Mouse (Mus musculus) layer of hippocampus, adult 2 months (tissue): ENCODE results near the gene Plppr3. TPM values are rescaled to one million over a fixed set of nuclear protein-coding genes. Genes with fewer than 3 reads are reported as not detected.
"Not testable (repeated sequence)": the region's sequence is repeated elsewhere in the genome, so short reads cannot be mapped to it uniquely, and the experiment has no call there.

Source experiments
- DNase-seq, 2 experiments: peaks; one replicate each; pipeline ENCODE4 v3.0.0; 2022; ENCODE audit warnings: low spot score in 2 of 2
- H3K27ac ChIP-seq: fragments of 200-600 bp; 2 replicates; pipeline ENCODE4 v1.8.1; 2022
- H3K4me3 ChIP-seq: fragments of 200-600 bp; 2 replicates; pipeline ENCODE4 v1.8.1; 2022; ENCODE audit warnings: mild to moderate bottlenecking
- CTCF ChIP-seq: fragments of 200-600 bp; conservative IDR thresholded peaks from 2 replicates; pipeline ENCODE4 v1.8.1; 2022; ENCODE audit warnings: antibody characterized with exemption, mild to moderate bottlenecking, moderate library complexity
- total RNA-seq, 2 experiments: library from RNA; stranded (reverse); gene quantifications; 2 replicates each; pipeline ENCODE4 v1.2.3; 2021

Gene Plppr3
- total RNA-seq, 2 experiments from 2014 or later = 33.7 to 37.1 TPM

DNA sequence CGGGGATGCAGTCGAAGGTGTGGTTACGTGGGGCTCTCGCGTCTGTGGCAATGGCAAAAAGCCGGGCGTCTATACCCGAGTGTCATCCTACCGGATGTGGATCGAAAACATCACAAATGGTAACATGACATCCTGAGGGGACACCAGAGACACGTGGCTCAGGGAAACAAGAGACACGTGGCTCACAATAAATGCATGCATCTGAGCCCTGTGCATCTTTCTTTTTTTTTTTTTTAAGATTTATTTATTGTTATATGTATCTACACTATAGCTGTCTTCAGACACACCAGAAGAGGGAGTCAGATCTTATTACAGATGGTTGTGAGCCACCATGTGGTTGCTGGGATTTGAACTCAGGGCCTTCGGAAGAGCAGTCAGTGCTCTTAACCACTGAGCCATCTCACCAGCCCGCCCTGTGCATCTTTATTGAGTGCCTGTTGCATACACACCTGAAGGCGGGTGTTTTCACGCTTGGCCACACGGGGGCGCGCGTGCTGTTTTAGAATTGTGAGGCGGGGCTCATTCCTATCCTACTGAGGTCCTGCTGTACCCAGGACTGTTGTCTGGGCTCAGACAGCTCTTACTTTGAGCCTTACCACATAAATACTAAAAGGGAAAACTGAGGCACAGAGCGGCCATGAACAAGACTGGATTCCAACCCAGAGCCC lies 18.2 kb upstream of the Plppr3 start:
- peak; percentile 61 to 84 for DNase-seq
- not testable (repeated sequence) for H3K4me3 ChIP-seq, H3K27ac ChIP-seq
- TF ChIP-seq CTCF = peak; percentile 90

DNA sequence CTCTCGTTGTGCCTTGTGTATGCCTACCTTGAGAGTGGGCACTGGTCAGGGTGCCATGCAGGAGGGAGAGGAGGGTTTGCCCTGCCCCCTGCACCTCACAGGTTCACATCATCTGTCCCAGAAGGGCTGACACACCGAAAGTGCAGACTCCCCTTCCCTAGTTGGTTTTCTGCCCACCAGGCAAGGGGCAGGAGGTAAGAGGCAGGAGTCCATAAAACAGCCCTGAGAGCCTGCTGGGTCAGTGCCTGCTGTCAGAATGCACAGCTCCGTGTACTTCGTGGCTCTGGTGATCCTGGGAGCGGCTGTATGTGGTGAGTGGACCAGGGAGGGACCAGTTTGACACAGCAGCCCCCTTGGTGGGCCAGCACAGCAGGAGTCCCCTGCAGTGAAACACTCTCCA lies 16.2 kb upstream of the Plppr3 start, which contains the start of gene Cfd:
TSS of gene Cfd (plus strand) at position 184 of the 400 bp plus-strand sequence.
- no peak for TF ChIP-seq CTCF
- DNase-seq = no peak
- no peak within 1 kb of the TSS for H3K4me3 ChIP-seq

DNA sequence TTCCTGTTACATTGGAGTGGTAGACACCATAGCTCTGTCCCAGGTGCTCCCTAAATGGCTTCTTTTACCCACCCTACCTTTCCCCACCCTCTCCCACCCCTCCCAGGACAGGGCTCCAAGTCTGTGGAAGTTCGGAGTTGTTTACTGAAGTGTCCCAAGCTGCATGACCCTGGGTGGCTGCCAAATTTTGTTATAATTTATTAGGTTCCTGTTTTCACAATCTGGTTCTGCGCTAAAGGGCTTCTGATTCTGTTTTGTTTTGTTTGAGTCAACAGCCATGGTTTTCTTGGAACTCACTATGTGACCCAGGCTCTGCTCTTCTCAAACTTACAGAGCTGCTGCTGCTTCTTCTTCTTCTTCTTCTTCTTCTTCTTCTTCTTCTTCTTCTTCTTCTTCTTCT lies 15.0 kb upstream of the Plppr3 start:
- TF ChIP-seq CTCF = no peak
- H3K27ac ChIP-seq = no peak overlapping the region
- H3K4me3 ChIP-seq = no peak overlapping the region
- no peak for DNase-seq

More for the DNA sequence above, 16.2 kb upstream of the Plppr3 start, which contains the start of gene Cfd:
- H3K27ac ChIP-seq = no peak within 1 kb of the TSS

DNA sequence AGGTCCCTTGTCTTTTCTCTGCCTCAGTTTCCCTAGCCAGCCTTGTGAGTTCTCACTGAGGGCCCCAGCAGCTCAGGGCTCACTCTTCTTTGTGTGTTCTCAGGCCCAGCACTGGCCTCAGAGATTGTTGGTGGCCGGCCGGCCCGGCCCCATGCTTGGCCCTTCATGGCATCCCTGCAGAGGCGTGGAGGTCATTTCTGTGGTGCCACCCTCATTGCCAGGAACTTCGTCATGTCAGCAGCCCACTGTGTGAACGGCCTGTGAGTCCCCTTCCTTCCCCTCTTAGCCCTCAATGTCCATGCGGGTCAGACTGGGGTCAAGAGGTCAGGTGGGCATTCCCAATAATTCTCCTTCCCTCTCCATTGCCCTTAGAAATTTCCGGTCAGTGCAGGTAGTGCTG lies 12.2 kb upstream of the Plppr3 start:
- no peak for TF ChIP-seq CTCF
- DNase-seq = no peak
- H3K4me3 ChIP-seq = no peak overlapping the region
- H3K27ac ChIP-seq = no peak overlapping the region

DNA sequence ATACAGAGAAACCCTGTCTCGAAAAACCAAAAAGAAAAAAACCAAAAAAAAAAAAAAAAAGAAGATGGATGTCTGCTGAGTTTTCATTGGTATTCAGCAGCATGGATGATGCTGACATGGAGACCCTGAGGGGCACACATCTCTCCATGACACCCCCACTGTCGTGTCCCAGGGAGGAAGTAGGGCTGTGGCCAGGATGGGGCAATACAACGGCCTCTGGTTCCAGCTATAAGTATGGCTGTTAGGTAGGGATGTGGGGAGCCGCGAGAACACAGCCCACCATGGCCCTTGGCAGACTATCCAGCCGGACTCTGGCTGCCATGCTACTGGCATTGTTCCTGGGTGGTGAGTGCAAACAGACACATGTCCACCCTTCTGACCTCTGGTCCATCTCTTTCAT lies 11.6 kb upstream of the Plppr3 start, which contains the start of gene Elane:
TSS of gene Elane (plus strand) at position 194 of the 400 bp plus-strand sequence.
- DNase-seq = no peak
- Histone ChIP-seq H3K27ac (no peak within 1 kb of the TSS), H3K4me3 (no peak within 1 kb of the TSS)
- no peak for TF ChIP-seq CTCF

DNA sequence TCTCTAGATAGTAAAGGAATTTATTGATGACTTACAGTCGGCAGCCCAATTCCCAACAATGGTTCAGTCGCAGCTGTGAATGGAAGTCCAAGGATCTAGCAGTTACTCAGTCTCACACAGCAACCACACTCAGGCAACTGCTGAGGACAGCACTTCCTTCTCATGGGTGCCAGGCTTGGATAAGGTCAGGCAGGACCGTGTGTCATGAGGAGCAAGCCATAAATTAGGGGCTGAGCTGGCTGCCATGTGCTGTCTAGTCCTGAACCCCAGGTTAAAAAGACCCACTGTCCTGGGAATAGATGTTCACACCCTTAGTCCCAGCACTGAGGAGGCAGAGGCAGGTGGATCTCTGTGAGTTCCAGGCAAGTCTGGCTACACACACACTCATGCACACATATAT lies 10.5 kb upstream of the Plppr3 start:
- H3K4me3 ChIP-seq, DNase-seq, H3K27ac ChIP-seq: not testable (repeated sequence)

DNA sequence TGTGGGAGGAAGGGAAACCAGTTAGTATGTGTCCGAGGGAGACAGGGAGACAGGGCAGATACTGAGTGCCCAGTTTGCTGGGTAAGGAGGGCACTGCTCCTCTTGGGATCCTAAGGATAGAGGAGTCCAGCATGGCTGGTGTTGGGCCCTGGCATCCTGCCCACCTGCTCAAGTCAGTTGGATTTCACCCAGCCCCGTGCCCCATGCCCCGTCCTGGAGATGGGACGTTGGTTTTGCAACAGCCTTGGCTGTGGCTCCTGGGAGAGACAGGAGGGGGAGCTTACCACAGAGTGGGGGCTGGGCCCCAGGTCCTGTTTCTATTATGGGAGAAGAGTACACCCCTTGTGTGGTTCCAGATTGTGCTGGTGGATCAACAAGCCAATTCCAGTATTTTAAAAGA lies 10.0 kb upstream of the Plppr3 start:
- H3K27ac ChIP-seq = no peak overlapping the region
- H3K4me3 ChIP-seq = no peak overlapping the region
- DNase-seq = no peak
- TF ChIP-seq CTCF = no peak

DNA sequence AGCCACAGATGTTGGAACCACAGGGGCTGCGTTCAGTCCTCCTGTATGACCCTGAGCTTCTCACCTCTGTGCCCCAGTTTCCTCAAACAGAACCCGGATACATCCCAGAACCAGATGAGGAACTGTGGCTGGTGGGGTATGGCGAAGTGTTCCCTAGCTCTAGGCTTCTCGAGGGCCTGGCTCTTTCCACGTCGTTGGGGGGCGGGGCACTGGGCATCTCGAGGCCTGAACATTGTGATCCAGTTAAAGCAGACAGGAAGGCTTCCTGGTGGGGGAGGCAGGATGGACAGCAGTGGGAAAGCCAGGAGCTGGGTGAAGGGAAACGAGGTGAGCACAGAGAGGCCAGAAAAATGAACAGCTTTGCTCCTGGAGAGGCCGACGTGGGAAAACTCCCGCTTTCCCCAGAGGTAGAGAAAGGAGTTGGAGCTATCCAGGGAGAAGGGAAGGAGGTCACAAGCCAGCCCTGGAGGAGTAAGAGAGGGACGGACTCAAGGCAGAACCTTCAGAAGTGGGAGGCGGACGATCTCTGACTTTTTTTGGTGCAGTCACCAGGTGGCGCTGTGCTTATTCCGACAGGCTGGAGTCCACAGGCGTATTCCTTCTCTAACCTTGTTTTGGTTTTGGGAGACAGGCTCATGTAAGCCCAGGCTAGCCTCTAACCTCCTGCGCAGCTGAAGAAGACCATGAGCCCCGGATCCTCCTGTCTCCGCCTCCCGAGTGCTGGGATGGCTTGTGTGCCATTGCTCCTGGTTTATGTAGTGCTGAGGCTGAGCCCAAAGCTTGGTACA lies 9.1 kb upstream of the Plppr3 start:
- Histone ChIP-seq H3K4me3 (no peak overlapping the region), H3K27ac (no peak overlapping the region)
- DNase-seq = peak; percentile 73 to 86
- peak; percentile 94 for TF ChIP-seq CTCF

DNA sequence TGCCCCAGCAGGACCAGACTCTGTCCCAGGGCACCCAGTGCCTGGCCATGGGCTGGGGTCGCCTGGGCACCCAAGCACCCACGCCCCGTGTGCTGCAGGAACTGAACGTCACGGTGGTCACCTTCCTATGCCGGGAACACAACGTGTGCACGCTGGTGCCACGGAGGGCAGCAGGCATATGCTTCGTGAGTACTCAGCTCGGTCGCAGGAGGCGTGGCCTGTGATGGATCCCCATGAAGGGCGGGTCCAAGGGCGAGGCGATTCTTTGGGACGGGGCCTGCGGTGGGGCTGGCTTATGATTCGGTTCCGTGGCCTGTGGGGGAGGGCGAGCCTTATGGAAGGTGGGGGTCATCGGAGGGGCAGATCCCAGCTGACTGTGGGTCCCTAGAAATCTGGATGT lies 7.5 kb upstream of the Plppr3 start:
- no peak for DNase-seq
- no peak for TF ChIP-seq CTCF
- H3K27ac ChIP-seq = no peak overlapping the region
- H3K4me3 ChIP-seq = no peak overlapping the region

DNA sequence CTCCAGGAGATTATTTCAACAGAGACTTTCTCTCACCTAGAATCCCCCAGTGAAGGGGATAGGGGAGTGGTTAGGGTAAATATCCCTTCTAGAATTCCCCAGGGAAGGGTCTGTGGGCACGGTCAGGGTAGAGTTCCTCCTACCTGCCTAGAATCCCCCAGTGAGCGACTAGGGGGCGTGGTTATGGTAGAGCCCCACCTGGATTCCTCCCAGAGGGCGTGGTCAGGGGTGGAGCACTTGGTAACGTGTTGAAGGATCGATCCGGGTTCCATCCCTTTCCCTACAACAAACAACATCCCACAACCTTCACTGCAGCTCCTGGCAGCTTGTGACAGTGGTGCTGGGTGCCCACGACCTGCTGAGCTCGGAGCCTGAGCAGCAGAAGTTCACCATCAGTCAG lies 6.3 kb upstream of the Plppr3 start:
- TF ChIP-seq CTCF = no peak
- H3K27ac ChIP-seq = no peak overlapping the region

DNA sequence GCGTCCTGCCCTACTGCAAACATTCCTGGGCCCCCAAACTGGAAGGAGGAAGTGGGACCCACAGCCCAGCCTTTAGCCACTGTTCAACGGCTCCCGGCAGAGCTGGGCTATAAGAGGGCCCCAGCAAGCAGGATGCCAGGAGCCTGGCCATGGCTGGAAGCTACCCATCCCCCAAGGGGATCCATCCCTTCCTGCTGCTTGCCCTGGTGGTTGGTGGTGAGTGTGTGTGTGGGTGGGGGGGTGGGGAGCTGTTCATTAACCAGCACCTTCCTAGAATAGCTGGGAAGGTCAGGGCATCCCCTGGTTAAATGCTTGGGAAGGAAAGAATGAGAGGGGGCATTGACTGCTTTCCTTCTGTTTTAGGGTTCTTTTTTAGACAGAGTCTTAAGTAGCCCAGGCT lies 5.1 kb upstream of the Plppr3 start:
- DNase-seq = no peak

More for the DNA sequence above, 6.3 kb upstream of the Plppr3 start:
- H3K4me3 ChIP-seq = no peak overlapping the region
- DNase-seq = no peak

DNA sequence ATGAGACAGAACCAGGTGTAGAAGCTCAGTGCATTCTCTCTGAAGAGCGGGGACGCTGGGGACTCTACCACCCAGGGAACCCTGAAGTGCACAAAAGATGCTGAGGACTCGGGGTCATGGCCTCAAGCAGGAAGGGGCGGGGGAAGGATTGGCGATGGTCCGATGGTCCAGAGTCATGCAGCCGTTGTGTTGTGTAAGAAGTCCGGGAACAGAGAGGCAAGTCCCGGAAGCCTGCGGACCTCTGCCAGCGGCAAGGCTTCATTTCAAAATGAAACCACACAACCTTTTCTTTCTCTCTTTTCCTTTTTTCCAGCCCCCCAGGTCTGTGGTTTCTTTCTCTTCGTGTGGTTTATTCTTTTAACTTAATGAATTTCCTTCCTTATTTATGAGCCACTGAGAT lies 3.3 kb upstream of the Plppr3 start:
- DNase-seq = no peak
- TF ChIP-seq CTCF = no peak
- Histone ChIP-seq H3K27ac (no peak overlapping the region), H3K4me3 (no peak overlapping the region)

More for the DNA sequence above, 5.1 kb upstream of the Plppr3 start:
- no peak for TF ChIP-seq CTCF
- no peak overlapping the region for H3K4me3 ChIP-seq
- no peak overlapping the region for H3K27ac ChIP-seq

DNA sequence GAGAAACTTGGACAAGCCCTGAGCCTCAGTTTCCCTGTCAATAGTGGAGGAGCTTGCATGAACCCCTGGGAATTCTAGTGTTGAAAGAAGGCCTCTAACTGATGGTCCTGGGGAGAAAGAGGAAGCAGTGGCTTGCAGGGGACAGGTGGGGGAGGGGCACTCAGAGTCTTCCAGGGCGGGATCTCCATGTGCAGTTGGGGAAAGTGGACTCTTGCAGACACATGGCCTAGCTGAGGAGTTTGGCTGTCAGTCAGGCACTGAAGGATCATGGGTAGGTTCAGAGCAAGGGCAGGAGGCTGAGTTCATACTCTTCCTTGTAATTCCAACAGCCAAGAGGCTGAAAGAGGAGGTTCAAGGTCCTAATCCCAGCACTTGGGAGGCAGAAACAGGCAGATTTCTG lies 2.7 kb upstream of the Plppr3 start:
- TF ChIP-seq CTCF = no peak
- no peak overlapping the region for H3K27ac ChIP-seq
- DNase-seq = no peak
- no peak overlapping the region for H3K4me3 ChIP-seq
